Mouse (Mus musculus) ES-Bruce4 (cell line): ENCODE measurements around the gene Jsrp1.

Experiments used
- EP300 ChIP-seq: IDR thresholded peaks from 2 replicates; pipeline ENCODE4 v1.6.1; 2011; ENCODE audit warnings: low read depth, low read length; ENCODE audit not compliant: insufficient read depth
- POLR2A ChIP-seq: IDR thresholded peaks from one replicate; pipeline ENCODE4 v1.8.1; 2011; ENCODE audit warnings: low read length; ENCODE audit not compliant: insufficient read depth

- TF ChIP-seq EP300 (no peak), POLR2A (no peak)
Measured at GRCm38 (mm10) chr10:80823316-80823715, 10.0 kb upstream of the Jsrp1 start.
